Mouse (Mus musculus) splenic B cell, adult 2 months (primary cell): ENCODE data around the gene Aarsd1.
"Not testable (repeated sequence)": the region's sequence is repeated elsewhere in the genome, so short reads cannot be mapped to it uniquely, and the experiment has no call there.

Experiments used
- DNase-seq: peaks from one replicate; pipeline ENCODE4 v3.0.0-alpha.2; 2011; ENCODE audit warnings: low read depth, low spot score
- H3K27me3 ChIP-seq: 2 replicates; pipeline ENCODE4 v1.6.1; 2012; ENCODE audit warnings: mild to moderate bottlenecking, low read length, moderate library complexity, mixed read lengths; ENCODE audit not compliant: control insufficient read depth, poor library complexity, insufficient read depth, severe bottlenecking
- H3K36me3 ChIP-seq: 2 replicates; pipeline ENCODE4 v1.6.1; 2012; ENCODE audit warnings: mild to moderate bottlenecking, low read length, moderate library complexity, mixed read lengths; ENCODE audit not compliant: control insufficient read depth, poor library complexity, insufficient read depth, severe bottlenecking

Gene Aarsd1

GRCm38 (mm10) chr11:101433396-101433795 lies 16.0 kb upstream of the Aarsd1 start:
- Histone ChIP-seq H3K36me3 (peaks cover 4% of the 10 kb centered on the region), H3K27me3 (no peaks in the 10 kb centered on the region)
- no peak for DNase-seq

DNA sequence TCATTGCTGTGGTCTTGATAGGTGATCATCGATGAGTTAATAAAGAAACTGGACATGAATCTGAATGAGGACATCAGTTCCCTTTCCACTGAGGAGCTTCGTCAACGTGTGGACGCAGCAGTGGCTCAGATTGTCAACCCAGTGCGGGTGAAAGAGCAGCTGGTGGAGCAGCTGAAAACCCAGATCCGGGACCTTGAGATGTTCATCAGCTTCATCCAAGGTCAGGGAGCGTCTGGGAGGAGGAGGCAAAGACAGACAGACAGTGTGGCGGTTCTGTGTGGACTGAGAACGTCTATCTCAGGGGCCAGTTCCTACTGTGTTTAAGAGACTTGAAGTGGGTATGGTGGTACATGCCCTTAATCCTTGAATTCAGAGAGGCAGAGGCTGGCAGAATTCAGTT lies 13.9 kb upstream of the Aarsd1 start:
- no peak for DNase-seq
- H3K36me3 ChIP-seq: peaks cover 4% of the 10 kb centered on the region
- no peaks in the 10 kb centered on the region for H3K27me3 ChIP-seq

- Histone ChIP-seq H3K27me3 (no peaks in the 10 kb centered on the region), H3K36me3 (peaks cover 4% of the 10 kb centered on the region)
- no peak for DNase-seq
These were observed 8.8 kb upstream of the Aarsd1 start for GRCm38 (mm10) chr11:101426165-101426564.

DNA sequence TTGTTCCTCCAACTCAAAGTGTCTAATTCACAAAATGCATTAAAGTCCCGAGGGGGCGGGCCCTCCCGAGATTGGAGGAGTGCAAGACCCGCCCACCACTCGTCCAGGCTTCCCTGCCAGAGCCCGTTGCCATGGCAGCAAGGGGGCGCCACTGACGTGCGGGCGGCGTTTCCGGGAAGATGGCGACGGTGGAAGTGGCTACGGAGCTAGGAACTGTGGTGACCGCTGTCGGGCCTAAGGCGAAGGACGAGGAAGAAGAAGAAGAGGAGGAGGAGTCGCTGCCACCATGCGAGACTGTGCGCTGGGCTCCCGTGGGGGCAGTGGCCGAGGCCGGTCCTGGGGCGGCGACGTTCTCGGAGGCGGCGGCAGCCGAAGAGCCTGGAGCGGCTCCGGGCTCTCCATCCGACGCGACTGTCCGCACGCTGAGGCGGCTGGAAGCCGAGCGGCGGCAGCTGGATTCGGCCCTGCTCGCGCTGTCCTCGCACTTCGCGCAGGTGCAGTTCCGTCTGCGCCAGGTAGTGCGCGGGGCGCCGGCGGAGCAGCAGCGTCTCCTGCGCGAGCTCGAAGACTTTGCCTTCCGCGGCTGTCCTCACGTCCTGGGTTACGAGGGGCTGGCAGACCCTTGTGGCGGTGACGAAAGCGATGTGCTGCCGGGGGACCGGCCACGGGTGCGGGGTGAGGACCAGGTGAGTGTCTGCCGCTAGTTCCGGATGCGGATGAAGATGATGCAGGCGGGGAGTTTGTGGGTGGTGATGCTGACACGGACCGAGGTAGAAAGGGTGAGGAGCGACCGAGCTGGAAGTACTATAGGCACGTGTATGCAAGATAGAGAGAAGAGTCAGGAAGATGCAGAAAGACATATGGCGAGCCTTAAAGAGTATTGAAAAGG lies 7.8 kb upstream of the Aarsd1 start, which contains the start of the genes Rundc1 and Ptges3l:
Gene Rundc1, plus strand, starts transcription at position 161 of the 889 bp plus-strand sequence.
Gene Ptges3l, minus strand, starts transcription at position 409 of the 889 bp plus-strand sequence.
- DNase-seq: peak; percentile 98
- H3K27me3 ChIP-seq: no peaks in the 10 kb centered on the region
- peaks cover 4% of the 10 kb centered on the region; the same call in 1 of the 2 replicates for H3K36me3 ChIP-seq

- peak; percentile 15 for DNase-seq
- Histone ChIP-seq H3K27me3 (no peaks in the 10 kb centered on the region), H3K36me3 (0 out of 2 replicates have a peak, but pooled peaks cover 2% of the 10 kb centered on the region)
These were observed 6.9 kb upstream of the Aarsd1 start, which contains the start of gene Gm27029 for GRCm38 (mm10) chr11:101424105-101424851. Gene Gm27029, minus strand, starts transcription at chr11:101424796.

- Histone ChIP-seq H3K36me3 (no peaks in the 10 kb centered on the region), H3K27me3 (no peaks in the 10 kb centered on the region)
- DNase-seq: no peak
These were observed 2.7 kb upstream of the Aarsd1 start for GRCm38 (mm10) chr11:101420148-101420547.

- peak; percentile 28 for DNase-seq
- Histone ChIP-seq H3K36me3 (no peaks in the 10 kb centered on the region), H3K27me3 (no peaks in the 10 kb centered on the region)
These were observed 2.2 kb upstream of the Aarsd1 start for GRCm38 (mm10) chr11:101419610-101420009.

- DNase-seq: no peak
- H3K27me3 ChIP-seq: no peaks in the 10 kb centered on the region
- H3K36me3 ChIP-seq: no peaks in the 10 kb centered on the region
These were observed 1.6 kb upstream of the Aarsd1 start for GRCm38 (mm10) chr11:101418991-101419390.

DNA sequence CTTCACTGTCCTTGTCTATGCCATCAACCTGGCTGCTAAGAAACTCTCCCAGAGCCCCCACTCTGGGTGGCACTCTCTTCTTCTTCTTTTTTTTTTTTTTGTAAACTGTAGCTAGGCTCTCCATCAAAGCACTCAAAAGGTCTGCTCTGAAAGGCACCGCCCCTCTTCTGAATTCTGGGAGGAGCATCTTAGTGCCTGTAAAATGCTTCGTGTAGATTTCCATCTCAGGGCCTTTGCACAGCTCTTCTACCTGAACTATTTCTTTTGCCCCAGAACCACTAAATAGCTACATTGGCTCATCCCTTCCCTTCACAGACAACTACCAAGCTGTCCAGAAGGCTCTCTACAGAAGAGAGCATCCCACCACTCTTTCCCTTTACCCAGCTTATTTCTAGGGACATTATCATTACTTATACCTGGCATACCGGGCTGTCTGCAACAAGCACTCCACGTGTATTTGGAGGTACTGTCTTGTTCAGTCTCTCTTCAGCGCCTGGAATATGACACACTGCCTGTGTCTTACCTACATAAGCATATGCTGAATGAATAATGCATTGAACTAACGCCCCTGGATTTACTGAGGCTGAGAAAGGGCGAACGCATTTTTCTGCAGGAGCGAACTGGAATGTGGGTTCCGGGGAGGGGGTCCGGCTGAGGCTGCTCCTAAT lies 848 bp downstream of the Aarsd1 start:
- no peaks in the 10 kb centered on the region for H3K36me3 ChIP-seq
- no peaks in the 10 kb centered on the region for H3K27me3 ChIP-seq
- peak; percentile 26 for DNase-seq

DNA sequence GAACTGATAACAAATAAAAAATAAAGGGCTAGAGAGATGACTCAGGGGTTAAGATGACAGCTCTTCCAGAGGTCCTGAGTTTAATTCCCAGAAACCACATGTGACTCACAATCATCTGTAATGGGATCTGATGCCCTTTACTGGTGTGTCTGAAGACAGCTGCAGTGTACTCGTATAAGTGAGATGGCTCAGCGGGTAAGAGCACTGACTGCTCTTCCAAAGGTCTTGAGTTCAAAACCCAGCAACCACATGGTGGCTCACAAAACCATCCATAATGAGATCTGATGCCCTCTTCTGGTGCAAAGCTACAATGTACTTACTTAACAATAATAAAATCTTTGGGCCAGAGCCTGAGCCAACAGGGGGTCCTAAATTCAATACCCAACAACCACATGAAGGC lies 2.1 kb downstream of the Aarsd1 start:
- no peaks in the 10 kb centered on the region; the same call in 1 of the 2 replicates for H3K36me3 ChIP-seq
- H3K27me3 ChIP-seq: no peaks in the 10 kb centered on the region
- peak; percentile 32 for DNase-seq

- H3K36me3 ChIP-seq: no peaks in the 10 kb centered on the region
- DNase-seq: peak; percentile 58
- no peaks in the 10 kb centered on the region for H3K27me3 ChIP-seq
These were observed 22.3 kb downstream of the Aarsd1 start for GRCm38 (mm10) chr11:101395110-101395509.

DNA sequence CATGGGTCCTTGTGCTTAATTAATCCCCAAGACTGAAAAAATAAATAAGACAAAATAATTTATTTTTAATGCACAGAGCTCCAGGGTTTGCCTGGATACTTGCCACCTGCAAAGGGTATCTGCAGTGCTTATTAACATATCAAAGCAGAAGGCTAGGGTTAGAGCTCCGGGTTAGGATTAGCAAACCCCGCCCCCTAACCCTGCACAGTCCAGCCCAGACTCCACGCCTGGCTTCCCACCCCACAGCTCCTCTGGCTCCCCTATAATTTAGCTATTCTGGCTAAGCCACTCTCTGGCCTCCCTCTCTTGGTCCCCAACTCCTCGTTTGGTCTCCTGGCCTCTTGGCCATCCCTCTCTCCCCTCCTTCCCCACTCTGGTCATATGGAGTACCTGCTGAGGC lies 35.6 kb downstream of the Aarsd1 start:
- Histone ChIP-seq H3K36me3 (no peaks in the 10 kb centered on the region), H3K27me3 (no peaks in the 10 kb centered on the region)
- no peak for DNase-seq

DNA sequence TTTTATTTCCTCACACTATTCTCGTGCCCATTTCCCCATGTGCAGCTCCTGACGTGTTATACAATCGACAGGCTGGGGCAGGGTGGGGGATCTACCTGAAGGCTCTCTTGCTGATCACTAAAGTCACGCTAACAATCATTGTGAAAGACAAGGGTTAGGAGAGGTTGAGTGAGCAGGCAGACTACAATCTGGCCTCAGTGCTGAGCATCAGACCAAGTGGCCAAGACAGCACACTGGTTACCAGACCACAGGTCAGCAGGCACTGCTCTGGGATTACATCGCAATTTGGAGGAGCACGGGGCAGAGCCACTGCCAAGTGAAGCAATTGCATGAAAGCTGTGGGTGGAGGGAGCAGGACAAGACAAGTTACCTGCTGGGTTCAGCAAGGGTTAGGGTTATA lies 38.5 kb downstream of the Aarsd1 start:
- no peaks in the 10 kb centered on the region for H3K36me3 ChIP-seq
- DNase-seq: no peak

GRCm38 (mm10) chr11:101378196-101378595 lies 39.2 kb downstream of the Aarsd1 start:
- DNase-seq, H3K36me3 ChIP-seq, H3K27me3 ChIP-seq: not testable (repeated sequence)

More for the DNA sequence above, 38.5 kb downstream of the Aarsd1 start:
- H3K27me3 ChIP-seq: no peaks in the 10 kb centered on the region
